In genomic region chr9:62406423-62407013, GRCm38 (mm10) we compare ENCODE assay signal across 23 mouse cellular contexts.
A peak's percentile ranks its signal among the peaks of the same experiment; 100 is the strongest.
DNase-seq lines count a peak whose midpoint lies in the region; ATAC-seq and TF ChIP-seq lines count a peak whose summit lies in the region.
"Had no signal": no experiment of that assay in that cellular context is flagged by ENCODE, and none has a peak within 500 bp of the region (broad histone marks: within the 10 kb centered on the region; RNA-seq: fewer than 3 reads in every experiment).

No protein-coding gene starts in this region.

- H3K4me3 ChIP-seq in G1E (ENCODE audit: low read depth, low read length), result no peak overlapping the region; the same call in 1 of the 2 replicates
- no peak overlapping the region for H3K4me3 ChIP-seq in intestine, embryonic 16.5 days (ENCODE audit: low read length)
- no peak overlapping the region for H3K4me3 ChIP-seq in liver, embryonic 15.5 days (replicated peaks)
- H3K4me3 ChIP-seq in stomach, postnatal 0 days (ENCODE audit: low read depth, low read length), result no peak overlapping the region
- H3K4me3 ChIP-seq: forebrain, embryonic 13.5 days; heart, embryonic 10.5 days; megakaryocyte, embryonic 14.5 days; neural tube, embryonic 12.5 days had no signal

- no peak for DNase-seq in G1E (ENCODE audit: low spot score)
- DNase-seq in stomach, postnatal 0 days (ENCODE audit: low spot score), result peak; percentile 26
- no peak for DNase-seq in urinary bladder, postnatal 14 days (ENCODE audit: low spot score)
- no peak for DNase-seq in kidney, adult 9 months
- DNase-seq in layer of hippocampus, adult 9-10 months (ENCODE audit: low spot score), result no peak
- DNase-seq: adrenal gland, postnatal 10 days; B cell, adult 2 months; cerebellum, adult 9-10 months; kidney, adult 18-20 months; kidney, postnatal 10 days; lung, adult 2 months; midbrain, embryonic 14.5 days; right cerebral cortex, postnatal 14 days; thymus, postnatal 25 days had no signal

- no peaks in the 10 kb centered on the region for H3K27me3 ChIP-seq in G1E (ENCODE audit: insufficient read depth, low read length)
- no peaks in the 10 kb centered on the region for H3K27me3 ChIP-seq in intestine, embryonic 16.5 days (replicated peaks; ENCODE audit: control insufficient read depth, insufficient read depth, low read length)
- H3K27me3 ChIP-seq in liver, embryonic 15.5 days, result no peaks in the 10 kb centered on the region
- H3K27me3 ChIP-seq in stomach, postnatal 0 days (ENCODE audit: control insufficient read depth, insufficient read depth, low read length), result no peaks in the 10 kb centered on the region
- H3K27me3 ChIP-seq: CH12.LX; forebrain, embryonic 13.5 days; neural tube, embryonic 12.5 days had no signal

- H3K4me2 ChIP-seq in intestine, embryonic 16.5 days (ENCODE audit: low read depth, low read length), result no peak overlapping the region
- no peak overlapping the region for H3K4me2 ChIP-seq in liver, embryonic 15.5 days
- H3K4me2 ChIP-seq in stomach, postnatal 0 days (replicated peaks; ENCODE audit: low read depth), result no peak overlapping the region
- H3K4me2 ChIP-seq: forebrain, embryonic 13.5 days; neural tube, embryonic 12.5 days had no signal

- no peak overlapping the region for H3K9ac ChIP-seq in intestine, embryonic 16.5 days (ENCODE audit: low read depth, low read length)
- no peak overlapping the region for H3K9ac ChIP-seq in liver, embryonic 15.5 days
- no peak overlapping the region for H3K9ac ChIP-seq in stomach, postnatal 0 days (ENCODE audit: low read length)
- H3K9ac ChIP-seq: forebrain, embryonic 13.5 days; neural tube, embryonic 12.5 days had no signal

- ATAC-seq in G1E (ENCODE audit: extremely low read depth, insufficient number of reproducible peaks, low FRiP score, poor library complexity, severe bottlenecking), result peak; percentile 55
- ATAC-seq in intestine, embryonic 16.5 days, result peak; percentile 92
- peak; percentile 78 for ATAC-seq in liver, embryonic 15.5 days (ENCODE audit: insufficient read depth)
- ATAC-seq in stomach, postnatal 0 days (ENCODE audit: low FRiP score, low TSS enrichment), result peak; percentile 78
- ATAC-seq: activated CD4-positive, CD25-positive, alpha-beta regulatory T cell, adult 4 months; forebrain, embryonic 13.5 days; hindbrain, postnatal 0 days had no signal

- 55% methylated on average over 7 of the region's 7 CpGs for WGBS in intestine, embryonic 16.5 days
- WGBS in liver, embryonic 15.5 days (ENCODE audit: insufficient replicate concordance), result 38% methylated on average over 7 of the region's 7 CpGs
- WGBS in stomach, postnatal 0 days, result 53% methylated on average over 7 of the region's 7 CpGs

- no peak for TF ChIP-seq EP300 in stomach, postnatal 0 days (optimal IDR thresholded peaks at IDR 0.05)

- peaks cover 41% of the 10 kb centered on the region for H3K4me1 ChIP-seq in G1E (ENCODE audit: insufficient read depth, low read depth, low read length)
- H3K4me1 ChIP-seq in intestine, embryonic 16.5 days (ENCODE audit: control insufficient read depth, insufficient read depth, low read length), result no peaks in the 10 kb centered on the region
- H3K4me1 ChIP-seq in liver, embryonic 15.5 days (replicated peaks), result peaks cover 18% of the 10 kb centered on the region
- no peaks in the 10 kb centered on the region for H3K4me1 ChIP-seq in stomach, postnatal 0 days (replicated peaks; ENCODE audit: control insufficient read depth, insufficient read depth)
- H3K4me1 ChIP-seq: forebrain, embryonic 13.5 days; neural tube, embryonic 12.5 days had no signal

- H3K9me3 ChIP-seq in G1E (replicated peaks), result peaks cover 16% of the 10 kb centered on the region
- H3K9me3 ChIP-seq in intestine, embryonic 16.5 days (ENCODE audit: control insufficient read depth, low read length), result 0 out of 2 replicates have a peak, but pooled peaks cover 3% of the 10 kb centered on the region
- no peaks in the 10 kb centered on the region; the same call in 1 of the 2 replicates for H3K9me3 ChIP-seq in liver, embryonic 15.5 days (replicated peaks)
- H3K9me3 ChIP-seq in stomach, postnatal 0 days (ENCODE audit: control insufficient read depth, low read length), result no peaks in the 10 kb centered on the region; the same call in 1 of the 2 replicates
- H3K9me3 ChIP-seq: forebrain, embryonic 13.5 days; neural tube, embryonic 12.5 days had no signal

- peak overlapping the region; percentile 63 for H3K27ac ChIP-seq in intestine, embryonic 16.5 days (ENCODE audit: low read length)
- H3K27ac ChIP-seq in liver, embryonic 15.5 days (replicated peaks), result peak overlapping the region; percentile 74
- peak overlapping the region; percentile 4; the same call in 1 of the 2 replicates for H3K27ac ChIP-seq in stomach, postnatal 0 days (replicated peaks)
- H3K27ac ChIP-seq: forebrain, embryonic 13.5 days; heart, embryonic 10.5 days; hindbrain, postnatal 0 days; neural tube, embryonic 12.5 days had no signal

- no peak for TF ChIP-seq CTCF in G1E (IDR thresholded peaks at IDR 0.05; ENCODE audit: low read depth, low read length)
- no peak for TF ChIP-seq CTCF in stomach, postnatal 0 days (IDR thresholded peaks at IDR 0.05; ENCODE audit: low read depth)

- H3K36me3 ChIP-seq in G1E (replicated peaks), result peaks cover 6% of the 10 kb centered on the region
- no peaks in the 10 kb centered on the region for H3K36me3 ChIP-seq in intestine, embryonic 16.5 days (ENCODE audit: control insufficient read depth, insufficient read depth, low read length)
- H3K36me3 ChIP-seq in liver, embryonic 15.5 days (replicated peaks), result no peaks in the 10 kb centered on the region
- H3K36me3 ChIP-seq in stomach, postnatal 0 days (ENCODE audit: control insufficient read depth, insufficient read depth, low read length), result no peaks in the 10 kb centered on the region
- H3K36me3 ChIP-seq: heart, embryonic 10.5 days; neural tube, embryonic 12.5 days had no signal

Comparison
In these comparisons a context has a peak if more than half of its experiments do, and no peak if none do; other contexts are left out.
1. H3K27ac ChIP-seq: peak in every context shown above with its lines; median percentile 74 in liver, embryonic 15.5 days; 63 in intestine, embryonic 16.5 days; 4 in stomach, postnatal 0 days.